Mouse (Mus musculus) liver, embryonic 13.5 days (tissue): Measurements from ENCODE around the gene Mast4. TPM values are rescaled to one million over a fixed set of nuclear protein-coding genes. Genes with fewer than 3 reads are reported as not detected.

ENCODE experiments used
- ATAC-seq: fragments of 200-750 bp; cut with Nextera tagmentation; 2 replicates; pipeline ENCODE4 v1.8.0; 2017; ENCODE audit warnings: low read depth, mild to moderate bottlenecking, moderate number of reproducible peaks, moderate library complexity
- DNase-seq: peaks from one replicate; pipeline ENCODE4 v3.0.0; 2022
- H3K27ac ChIP-seq: fragments of 300-500 bp; sonication (generic); 2 replicates; pipeline ENCODE4 v1.5.1; 2015; ENCODE audit warnings: moderate library complexity, mild to moderate bottlenecking, inconsistent platforms
- H3K27me3 ChIP-seq: fragments of 300-500 bp; sonication (generic); 2 replicates; pipeline ENCODE4 v1.6.1; 2015; ENCODE audit warnings: mild to moderate bottlenecking, inconsistent platforms
- H3K36me3 ChIP-seq: fragments of 300-500 bp; sonication (generic); 2 replicates; pipeline ENCODE4 v1.6.1; 2015; ENCODE audit warnings: mild to moderate bottlenecking, inconsistent platforms
- H3K4me1 ChIP-seq: fragments of 300-500 bp; sonication (generic); replicated peaks from 2 replicates; pipeline ENCODE4 v1.6.1; 2015; ENCODE audit warnings: inconsistent platforms
- H3K4me2 ChIP-seq: fragments of 300-500 bp; sonication (generic); 2 replicates; pipeline ENCODE4 v1.6.1; 2015; ENCODE audit warnings: inconsistent platforms, mild to moderate bottlenecking, moderate library complexity
- H3K4me3 ChIP-seq: fragments of 300-500 bp; sonication (generic); replicated peaks from 2 replicates; pipeline ENCODE4 v1.5.1; 2015; ENCODE audit warnings: mild to moderate bottlenecking, inconsistent platforms
- H3K9ac ChIP-seq: fragments of 300-500 bp; sonication (generic); 2 replicates; pipeline ENCODE4 v1.6.1; 2015; ENCODE audit warnings: mild to moderate bottlenecking, inconsistent platforms
- H3K9me3 ChIP-seq: fragments of 300-500 bp; sonication (generic); replicated peaks from 2 replicates; pipeline ENCODE4 v1.6.1; 2016; ENCODE audit warnings: inconsistent platforms
- WGBS: fragments of 180-500 bp; shearing (Covaris S2); methylation state at CpG from one replicate; pipeline ENCODE4 v1.1.7; 2015; ENCODE audit not compliant: insufficient replicate concordance; 5-methylcytosine and 5-hydroxymethylcytosine counted together
- polyA plus RNA-seq: library from polyadenylated mRNA; unstranded; fragments of >200 nt; fragmentation: Nextera tagmentation; extraction: Ambion mirVana; gene quantifications from 2 replicates; pipeline ENCODE4 v1.2.1, GENCODE M21; 2015

Mast4 gene
- polyA plus RNA-seq, 1 experiment from 2014 or later: 3.3 TPM

GRCm38 (mm10) chr13:103071783-103072182 is 262.5 kb downstream of the Mast4 start:
- H3K36me3 ChIP-seq: no peaks in the 10 kb centered on the region
- H3K9me3 ChIP-seq: no peaks in the 10 kb centered on the region
- H3K27me3 ChIP-seq: no peaks in the 10 kb centered on the region
- no peak overlapping the region for H3K4me3 ChIP-seq
- no peak overlapping the region for H3K9ac ChIP-seq
- H3K4me1 ChIP-seq: no peaks in the 10 kb centered on the region
- 50% methylated on average over 3 of the region's 3 CpGs for WGBS
- H3K4me2 ChIP-seq: no peak overlapping the region
- no peak for DNase-seq
- ATAC-seq: no peak
- no peak overlapping the region for H3K27ac ChIP-seq

GRCm38 (mm10) chr13:103067581-103068166 is 266.6 kb downstream of the Mast4 start:
- Histone ChIP-seq H3K27me3 (no peaks in the 10 kb centered on the region), H3K36me3 (no peaks in the 10 kb centered on the region), H3K4me2 (no peak overlapping the region), H3K4me1 (no peaks in the 10 kb centered on the region), H3K9ac (no peak overlapping the region), H3K4me3 (no peak overlapping the region), H3K9me3 (no peaks in the 10 kb centered on the region), H3K27ac (no peak overlapping the region)
- 35% methylated on average over 7 of the region's 7 CpGs for WGBS
- ATAC-seq: no peak
- no peak for DNase-seq

GRCm38 (mm10) chr13:103065437-103065836 is 268.9 kb downstream of the Mast4 start:
- ATAC-seq (no peak), DNase-seq (no peak)
- no peaks in the 10 kb centered on the region for H3K9me3 ChIP-seq
- H3K36me3 ChIP-seq: no peaks in the 10 kb centered on the region
- 32% methylated on average over 7 of the region's 7 CpGs for WGBS
- H3K4me1 ChIP-seq: no peaks in the 10 kb centered on the region
- H3K9ac ChIP-seq: no peak overlapping the region
- no peaks in the 10 kb centered on the region for H3K27me3 ChIP-seq
- H3K27ac ChIP-seq: no peak overlapping the region
- no peak overlapping the region for H3K4me3 ChIP-seq
- no peak overlapping the region for H3K4me2 ChIP-seq

GRCm38 (mm10) chr13:103061680-103062079 is 272.6 kb downstream of the Mast4 start:
- ATAC-seq: no peak
- Histone ChIP-seq H3K4me3 (no peak overlapping the region), H3K36me3 (no peaks in the 10 kb centered on the region), H3K4me2 (no peak overlapping the region), H3K4me1 (no peaks in the 10 kb centered on the region), H3K27ac (no peak overlapping the region), H3K27me3 (no peaks in the 10 kb centered on the region), H3K9me3 (no peaks in the 10 kb centered on the region), H3K9ac (no peak overlapping the region)
- WGBS: 67% methylated on average over 2 of the region's 2 CpGs
- no peak for DNase-seq

GRCm38 (mm10) chr13:103059995-103060652 is 274.2 kb downstream of the Mast4 start:
- Histone ChIP-seq H3K4me1 (no peaks in the 10 kb centered on the region), H3K9me3 (no peaks in the 10 kb centered on the region), H3K27me3 (no peaks in the 10 kb centered on the region), H3K4me2 (no peak overlapping the region), H3K4me3 (no peak overlapping the region), H3K9ac (no peak overlapping the region), H3K36me3 (no peaks in the 10 kb centered on the region), H3K27ac (no peak overlapping the region)
- ATAC-seq (no peak), DNase-seq (no peak)
- WGBS: 74% methylated on average over 11 of the region's 11 CpGs

GRCm38 (mm10) chr13:103056451-103056850 is 277.8 kb downstream of the Mast4 start:
- DNase-seq (no peak), ATAC-seq (no peak)
- 68% methylated on average over 10 of the region's 10 CpGs for WGBS
- Histone ChIP-seq H3K4me1 (no peaks in the 10 kb centered on the region), H3K27me3 (no peaks in the 10 kb centered on the region), H3K4me3 (no peak overlapping the region), H3K27ac (no peak overlapping the region), H3K9ac (no peak overlapping the region), H3K9me3 (no peaks in the 10 kb centered on the region), H3K4me2 (no peak overlapping the region), H3K36me3 (no peaks in the 10 kb centered on the region)

GRCm38 (mm10) chr13:103052661-103053060 is 281.6 kb downstream of the Mast4 start:
- WGBS: 65% methylated on average over 7 of the region's 7 CpGs
- no peak overlapping the region for H3K27ac ChIP-seq
- H3K4me3 ChIP-seq: no peak overlapping the region
- H3K9ac ChIP-seq: no peak overlapping the region
- DNase-seq (no peak), ATAC-seq (no peak)
- no peaks in the 10 kb centered on the region for H3K4me1 ChIP-seq
- no peak overlapping the region for H3K4me2 ChIP-seq
- no peaks in the 10 kb centered on the region for H3K27me3 ChIP-seq
- no peaks in the 10 kb centered on the region for H3K36me3 ChIP-seq
- no peaks in the 10 kb centered on the region for H3K9me3 ChIP-seq

- Histone ChIP-seq H3K27ac (no peak overlapping the region), H3K9ac (no peak overlapping the region), H3K36me3 (no peaks in the 10 kb centered on the region), H3K4me1 (no peaks in the 10 kb centered on the region), H3K27me3 (no peaks in the 10 kb centered on the region), H3K4me2 (no peak overlapping the region), H3K4me3 (no peak overlapping the region), H3K9me3 (no peaks in the 10 kb centered on the region)
- WGBS: 60% methylated on average over 7 of the region's 7 CpGs
- DNase-seq: no peak
- no peak for ATAC-seq
These were observed 285.3 kb downstream of the Mast4 start for GRCm38 (mm10) chr13:103048954-103049353.

GRCm38 (mm10) chr13:103043692-103044091 is 290.6 kb downstream of the Mast4 start:
- Histone ChIP-seq H3K27ac (no peak overlapping the region), H3K9ac (no peak overlapping the region), H3K9me3 (no peaks in the 10 kb centered on the region), H3K36me3 (no peaks in the 10 kb centered on the region), H3K4me3 (no peak overlapping the region), H3K4me1 (no peaks in the 10 kb centered on the region), H3K27me3 (no peaks in the 10 kb centered on the region), H3K4me2 (no peak overlapping the region)
- ATAC-seq (no peak), DNase-seq (no peak)
- 71% methylated on average over 9 of the region's 9 CpGs for WGBS

- 66% methylated on average over 4 of the region's 4 CpGs for WGBS
- Histone ChIP-seq H3K27ac (no peak overlapping the region), H3K4me1 (no peaks in the 10 kb centered on the region), H3K9ac (no peak overlapping the region), H3K4me2 (no peak overlapping the region), H3K4me3 (no peak overlapping the region), H3K9me3 (no peaks in the 10 kb centered on the region), H3K27me3 (no peaks in the 10 kb centered on the region), H3K36me3 (no peaks in the 10 kb centered on the region)
- no peak for DNase-seq
- no peak for ATAC-seq
These were observed 291.3 kb downstream of the Mast4 start for GRCm38 (mm10) chr13:103043011-103043410.

- 55% methylated on average over 5 of the region's 5 CpGs for WGBS
- H3K27ac ChIP-seq: no peak overlapping the region
- no peak for DNase-seq
- H3K4me2 ChIP-seq: no peak overlapping the region
- no peak for ATAC-seq
- no peaks in the 10 kb centered on the region for H3K9me3 ChIP-seq
- H3K4me1 ChIP-seq: no peaks in the 10 kb centered on the region
- no peak overlapping the region for H3K9ac ChIP-seq
- no peak overlapping the region for H3K4me3 ChIP-seq
- no peaks in the 10 kb centered on the region for H3K36me3 ChIP-seq
- no peaks in the 10 kb centered on the region for H3K27me3 ChIP-seq
These were observed 296.8 kb downstream of the Mast4 start for GRCm38 (mm10) chr13:103037466-103037865.

GRCm38 (mm10) chr13:103029377-103029776 is 304.9 kb downstream of the Mast4 start:
- no peaks in the 10 kb centered on the region for H3K36me3 ChIP-seq
- no peaks in the 10 kb centered on the region for H3K9me3 ChIP-seq
- no peak overlapping the region for H3K4me2 ChIP-seq
- no peaks in the 10 kb centered on the region for H3K4me1 ChIP-seq
- H3K9ac ChIP-seq: no peak overlapping the region
- H3K4me3 ChIP-seq: no peak overlapping the region
- ATAC-seq: no peak
- H3K27ac ChIP-seq: no peak overlapping the region
- DNase-seq: no peak
- 76% methylated on average over 5 of the region's 5 CpGs for WGBS
- H3K27me3 ChIP-seq: no peaks in the 10 kb centered on the region
